Mouse (Mus musculus): ENCODE data around the gene Mpig6b. TPM values are rescaled to one million over a fixed set of nuclear protein-coding genes. Genes with fewer than 3 reads are reported as not detected.

Mpig6b gene
- polyA plus RNA-seq, 1 experiment, result 0.25 TPM

DNA sequence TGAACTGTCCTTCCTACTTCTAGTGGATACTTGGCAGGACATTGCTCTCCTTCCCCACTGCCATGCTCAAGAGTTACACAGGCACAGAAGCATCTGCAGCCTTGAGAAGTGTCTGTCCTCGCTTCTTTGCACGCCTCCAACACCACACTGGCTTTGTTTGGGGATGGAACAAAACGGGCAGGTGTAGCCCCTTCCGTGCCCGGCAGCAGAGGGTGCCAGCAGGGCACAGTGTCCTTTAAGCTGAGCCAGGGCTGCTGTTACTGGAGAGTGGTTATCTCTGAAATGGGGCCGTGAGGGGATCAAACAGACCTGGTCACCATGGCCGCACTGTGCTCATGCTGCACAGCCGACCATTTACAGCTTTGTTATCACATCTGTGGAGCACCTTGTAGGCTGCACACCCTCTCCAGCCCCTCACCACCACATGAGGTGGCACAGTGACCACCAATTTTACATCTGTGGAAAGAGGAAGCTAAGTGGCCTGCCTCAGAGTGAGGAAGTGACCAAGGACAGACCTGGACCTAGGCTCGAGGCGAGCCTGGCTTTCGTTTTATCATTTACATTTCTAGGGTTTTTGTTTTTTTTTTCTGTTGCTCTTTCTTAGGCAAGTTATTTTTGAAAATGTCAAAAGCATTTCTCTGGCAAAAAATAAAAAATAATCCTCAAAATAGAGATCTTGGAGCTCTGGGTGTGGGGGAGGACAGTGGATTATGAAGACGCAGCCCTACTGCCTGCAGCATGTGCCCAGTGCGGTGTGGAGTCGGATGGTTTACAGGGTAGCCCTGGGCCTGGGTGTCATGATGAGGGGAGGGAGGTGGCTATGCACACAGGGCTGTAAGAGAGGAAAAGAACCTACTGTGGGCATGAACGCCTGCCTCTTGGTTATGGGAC, 28.7 kb upstream of the Mpig6b start:
- peak in 1 of 2 experiments; percentile 53 for DNase-seq
- H3K4me1 ChIP-seq (ENCODE audit: control insufficient read depth, insufficient read depth, low read length), result peaks cover 66% of the 10 kb centered on the region
- 0 out of 2 replicates have a peak overlapping the region, but pooled peaks have one; percentile 15 for H3K27ac ChIP-seq (ENCODE audit: insufficient read depth, low read length)
- H3K27me3 ChIP-seq (ENCODE audit: control insufficient read depth, insufficient read depth, low read length), result no peaks in the 10 kb centered on the region
- no peak overlapping the region for H3K4me3 ChIP-seq (replicated peaks; ENCODE audit: insufficient read depth, low read depth, low read length)
- WGBS, result 53% methylated on average over 15 of the region's 15 CpGs
- TF ChIP-seq POLR2A (IDR thresholded peaks at IDR 0.05; ENCODE audit: borderline replicate concordance, insufficient read depth, low read length) (no peak), CTCF (IDR thresholded peaks at IDR 0.05; ENCODE audit: borderline replicate concordance, insufficient read depth, low read depth, low read length) (no peak)

DNA sequence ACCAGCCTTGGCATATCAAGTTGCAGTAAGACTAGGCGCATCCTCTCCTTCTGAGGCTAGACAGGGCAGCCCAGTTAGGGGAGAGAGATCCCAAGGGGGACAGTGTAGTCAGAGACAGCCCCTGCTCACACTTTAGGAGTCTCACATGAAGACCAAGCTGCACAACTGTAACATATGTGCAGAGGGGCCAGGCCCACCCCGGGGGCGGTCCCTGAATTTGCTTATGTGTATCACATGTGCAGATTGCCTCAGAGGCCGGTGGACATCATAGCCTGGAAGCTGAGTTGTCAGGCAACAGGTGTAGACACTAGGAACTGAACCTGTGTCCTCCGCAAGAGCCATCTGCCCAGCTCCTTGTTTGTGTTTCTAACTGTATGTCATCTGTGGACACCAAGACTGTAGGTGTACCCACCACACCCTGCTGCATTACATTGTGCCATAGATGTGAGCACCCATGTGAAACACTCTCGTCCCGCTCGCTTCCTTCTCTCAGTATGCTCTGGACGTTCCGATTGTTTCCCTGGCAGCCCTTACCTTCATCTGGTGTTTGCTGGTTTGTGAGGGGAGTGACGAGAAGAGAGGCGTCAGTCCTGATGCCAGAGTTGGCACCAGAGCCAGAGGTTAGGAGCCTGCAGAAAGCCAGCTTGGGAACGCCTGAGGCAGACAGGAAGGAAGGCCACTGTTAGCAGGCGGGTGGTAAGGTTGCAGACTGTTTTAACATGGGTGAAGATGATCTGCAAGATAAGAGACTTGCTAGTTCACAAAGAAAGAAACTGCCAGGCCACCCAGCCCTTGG, 26.6 kb upstream of the Mpig6b start:
- Histone ChIP-seq H3K4me1 (ENCODE audit: control insufficient read depth, insufficient read depth, low read length) (peaks cover 47% of the 10 kb centered on the region), H3K27ac (ENCODE audit: insufficient read depth, low read length) (no peak overlapping the region), H3K27me3 (ENCODE audit: control insufficient read depth, insufficient read depth, low read length) (no peaks in the 10 kb centered on the region), H3K4me3 (replicated peaks; ENCODE audit: insufficient read depth, low read depth, low read length) (no peak overlapping the region)
- DNase-seq, result peak in 1 of 2 experiments; percentile 50
- TF ChIP-seq CTCF (IDR thresholded peaks at IDR 0.05; ENCODE audit: borderline replicate concordance, insufficient read depth, low read depth, low read length) (no peak), POLR2A (IDR thresholded peaks at IDR 0.05; ENCODE audit: borderline replicate concordance, insufficient read depth, low read length) (no peak)
- 24% methylated on average over 14 of the region's 14 CpGs for WGBS

DNA sequence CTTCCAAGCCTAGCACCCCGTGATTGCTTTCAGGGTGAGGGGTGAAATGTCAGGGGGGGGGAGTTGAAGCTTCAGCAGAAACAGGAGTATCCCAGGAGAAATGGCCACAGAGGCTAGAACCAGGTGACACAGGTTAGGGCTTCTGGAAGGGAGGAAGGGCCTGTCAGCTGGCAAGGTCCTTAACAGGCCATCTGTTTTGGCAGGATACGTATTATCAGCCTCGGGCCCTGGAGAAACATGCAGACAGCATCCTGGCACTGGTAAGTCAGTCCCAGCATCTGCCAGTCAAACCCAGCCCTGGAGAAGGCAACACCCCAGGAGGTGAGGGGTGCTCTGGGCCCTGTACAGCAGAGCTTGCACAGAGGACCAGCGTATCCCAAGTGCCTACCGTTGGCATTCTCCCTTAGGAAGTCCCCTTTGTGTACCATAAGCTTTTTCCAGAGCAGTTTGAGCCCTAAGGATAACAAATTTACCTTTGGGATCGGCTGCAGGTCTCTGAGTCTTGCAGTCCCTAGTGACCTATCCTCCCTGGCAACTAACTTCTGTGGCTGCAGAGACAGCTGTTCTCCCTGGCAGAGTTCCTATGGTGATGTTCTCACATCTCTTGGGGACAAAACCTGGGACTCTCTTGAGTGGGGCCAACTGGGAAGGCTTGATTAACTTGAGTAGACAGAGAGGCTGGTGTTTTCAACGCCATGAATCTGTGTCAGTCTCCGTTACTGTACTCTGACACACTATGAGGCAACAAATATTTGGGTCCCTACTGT, 24.4 kb upstream of the Mpig6b start:
- Histone ChIP-seq H3K27ac (ENCODE audit: insufficient read depth, low read length) (peak overlapping the region; percentile 100), H3K27me3 (ENCODE audit: control insufficient read depth, insufficient read depth, low read length) (no peaks in the 10 kb centered on the region), H3K4me1 (ENCODE audit: control insufficient read depth, insufficient read depth, low read length) (peaks cover 28% of the 10 kb centered on the region), H3K4me3 (replicated peaks; ENCODE audit: insufficient read depth, low read depth, low read length) (peak overlapping the region; percentile 80)
- TF ChIP-seq CTCF (IDR thresholded peaks at IDR 0.05; ENCODE audit: borderline replicate concordance, insufficient read depth, low read depth, low read length), result no peak
- peak; percentile 55; the same call in 1 of the 2 replicates for TF ChIP-seq POLR2A (IDR thresholded peaks at IDR 0.05; ENCODE audit: borderline replicate concordance, insufficient read depth, low read length)
- DNase-seq, result peak; percentile 88 to 96
- WGBS, result 2% methylated on average over 8 of the region's 8 CpGs

DNA sequence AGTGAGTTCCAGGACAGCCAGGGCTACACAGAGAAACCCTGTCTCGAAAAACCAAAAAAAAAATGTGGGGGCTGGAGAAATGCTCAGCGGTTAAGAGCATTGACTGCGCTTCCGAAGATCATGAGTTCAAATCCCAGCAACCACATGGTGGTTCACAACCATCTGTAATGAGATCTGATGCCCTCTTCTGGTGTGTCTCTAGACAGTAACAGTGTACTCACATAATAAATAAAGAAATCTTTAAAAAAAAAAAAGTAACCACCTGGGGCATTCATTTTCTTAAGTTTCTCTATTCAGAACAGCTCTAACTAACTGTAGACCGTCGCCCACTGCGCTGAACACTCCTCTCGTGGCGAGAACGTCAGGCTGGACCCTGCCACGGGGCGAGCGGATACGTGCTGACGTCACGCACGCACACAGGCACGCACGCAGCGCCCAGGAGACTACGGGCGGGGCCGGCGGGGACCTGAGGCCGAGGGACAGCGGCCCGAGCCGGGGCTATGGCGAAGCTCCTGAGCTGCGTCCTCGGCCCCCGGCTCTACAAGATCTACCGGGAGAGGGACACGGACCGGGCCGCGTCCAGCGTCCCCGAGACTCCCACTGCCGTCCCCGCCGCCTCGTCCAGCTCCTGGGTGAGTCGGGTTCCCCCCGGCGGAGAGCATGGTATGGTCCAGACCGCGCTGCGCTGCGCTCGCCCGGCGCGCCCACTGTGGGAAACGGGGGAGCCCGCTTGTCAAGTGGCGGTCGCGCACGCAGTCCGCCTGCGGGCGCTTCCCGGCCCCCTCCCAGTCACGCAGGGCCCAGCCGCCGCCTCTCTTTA, 23.1 kb upstream of the Mpig6b start, which contains the start of gene Abhd16a:
TSS of gene Abhd16a (plus strand) at position 439 of the 820 bp plus-strand sequence.
- TF ChIP-seq POLR2A (IDR thresholded peaks at IDR 0.05; ENCODE audit: borderline replicate concordance, insufficient read depth, low read length), result peak; percentile 82
- no peak for TF ChIP-seq CTCF (IDR thresholded peaks at IDR 0.05; ENCODE audit: borderline replicate concordance, insufficient read depth, low read depth, low read length)
- peaks cover 25% of the 10 kb centered on the region; the same call in 1 of the 2 replicates for H3K4me1 ChIP-seq (ENCODE audit: control insufficient read depth, insufficient read depth, low read length)

DNA sequence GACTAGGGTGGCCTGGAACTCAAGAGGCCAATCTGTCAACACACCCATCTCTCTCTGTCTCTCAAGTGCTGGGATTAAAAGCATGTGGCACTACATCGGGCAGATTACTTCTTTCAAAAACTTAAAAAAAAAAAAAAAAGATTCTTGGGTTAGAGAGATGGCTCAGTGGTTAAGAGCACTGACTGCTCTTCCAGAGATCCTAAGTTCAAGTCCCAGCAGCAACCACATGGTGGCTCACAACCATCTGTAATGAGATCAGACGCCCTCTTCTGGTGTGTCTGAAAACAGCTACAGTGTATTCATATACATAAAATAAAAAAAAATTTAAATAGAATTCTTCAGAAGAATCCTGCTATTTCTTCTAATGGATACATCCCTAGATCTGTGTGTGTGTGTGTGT, 22.2 kb upstream of the Mpig6b start:
- no peak overlapping the region for H3K4me3 ChIP-seq (replicated peaks; ENCODE audit: insufficient read depth, low read depth, low read length)
- DNase-seq, result no peak
- peaks cover 31% of the 10 kb centered on the region; the same call in 1 of the 2 replicates for H3K4me1 ChIP-seq (ENCODE audit: control insufficient read depth, insufficient read depth, low read length)
- WGBS, result 46% methylated on average over 2 of the region's 2 CpGs
- no peak overlapping the region for H3K27ac ChIP-seq (ENCODE audit: insufficient read depth, low read length)
- TF ChIP-seq POLR2A (IDR thresholded peaks at IDR 0.05; ENCODE audit: borderline replicate concordance, insufficient read depth, low read length) (no peak), CTCF (IDR thresholded peaks at IDR 0.05; ENCODE audit: borderline replicate concordance, insufficient read depth, low read depth, low read length) (no peak)
- H3K27me3 ChIP-seq (ENCODE audit: control insufficient read depth, insufficient read depth, low read length), result no peaks in the 10 kb centered on the region

More for the DNA sequence above, 23.1 kb upstream of the Mpig6b start, which contains the start of gene Abhd16a:
- Histone ChIP-seq H3K27me3 (ENCODE audit: control insufficient read depth, insufficient read depth, low read length) (no peaks in the 10 kb centered on the region), H3K27ac (ENCODE audit: insufficient read depth, low read length) (peak within 1 kb of the TSS; percentile 100), H3K4me3 (replicated peaks; ENCODE audit: insufficient read depth, low read depth, low read length) (peak within 1 kb of the TSS; percentile 80)
- 3% methylated on average over 67 of the region's 67 CpGs for WGBS
- peak; percentile 96 to 98 for DNase-seq

DNA sequence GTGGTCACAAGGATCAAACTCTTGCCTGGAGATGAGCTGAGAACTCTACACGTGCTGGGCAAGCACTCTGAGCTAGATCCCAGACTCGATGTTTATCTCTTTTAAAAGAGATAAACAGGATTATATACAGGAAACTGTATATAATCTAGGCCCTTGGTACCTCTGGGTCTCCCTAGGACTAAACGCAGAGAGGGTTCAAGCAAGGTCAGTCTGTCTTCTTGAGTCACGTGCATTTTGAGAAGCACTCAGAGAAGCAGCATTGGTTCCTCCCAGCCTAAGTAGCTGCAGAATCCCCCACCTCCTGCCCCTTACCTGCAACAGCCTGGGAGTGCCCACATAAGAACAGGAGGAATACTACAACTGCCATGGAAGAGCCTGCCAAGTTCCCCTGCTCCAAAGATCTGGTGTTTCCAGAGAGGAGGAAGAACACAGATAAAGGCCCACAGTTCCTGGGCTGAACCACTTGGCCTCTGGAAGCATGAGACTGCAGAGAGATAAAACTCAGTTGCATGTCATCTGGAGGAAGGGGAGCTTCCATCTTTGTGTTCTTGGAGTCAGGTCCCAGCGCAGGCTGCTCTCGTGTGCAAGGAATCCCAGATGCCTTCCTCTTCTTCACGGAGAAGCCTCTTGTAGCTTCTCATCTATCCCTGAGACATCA, 19.4 kb upstream of the Mpig6b start, which contains the start of gene Ly6g6f:
TSS of gene Ly6g6f (minus strand) at position 403 of the 658 bp plus-strand sequence.
- DNase-seq, result no peak
- H3K4me3 ChIP-seq (replicated peaks; ENCODE audit: insufficient read depth, low read depth, low read length), result no peak within 1 kb of the TSS
- WGBS, result 68% methylated on average over 7 of the region's 7 CpGs
- TF ChIP-seq POLR2A (IDR thresholded peaks at IDR 0.05; ENCODE audit: borderline replicate concordance, insufficient read depth, low read length), result no peak
- TF ChIP-seq CTCF (IDR thresholded peaks at IDR 0.05; ENCODE audit: borderline replicate concordance, insufficient read depth, low read depth, low read length), result no peak
- H3K27me3 ChIP-seq (ENCODE audit: control insufficient read depth, insufficient read depth, low read length), result no peaks in the 10 kb centered on the region
- H3K27ac ChIP-seq (ENCODE audit: insufficient read depth, low read length), result no peak within 1 kb of the TSS
- peaks cover 14% of the 10 kb centered on the region; the same call in 1 of the 2 replicates for H3K4me1 ChIP-seq (ENCODE audit: control insufficient read depth, insufficient read depth, low read length)

Measured in cerebellum, adult 2 months (tissue).